Mouse (Mus musculus): Measurements from ENCODE around the gene Lman1l. TPM values are rescaled to one million over a fixed set of nuclear protein-coding genes. Genes with fewer than 3 reads are reported as not detected.

Lman1l gene
- polyA plus RNA-seq, 1 experiment = not detected

GRCm38 (mm10) chr9:57627191-57627590 is 6.6 kb upstream of the Lman1l start:
- H3K4me3 ChIP-seq (ENCODE audit: insufficient read depth, low read length) = no peak overlapping the region
- H3K4me1 ChIP-seq (ENCODE audit: control insufficient read depth, insufficient read depth, low read length) = no peaks in the 10 kb centered on the region
- no peak for TF ChIP-seq CTCF (IDR thresholded peaks at IDR 0.05; ENCODE audit: low read depth, low read length)
- no peak for TF ChIP-seq POLR2A (IDR thresholded peaks at IDR 0.05; ENCODE audit: borderline replicate concordance, low read depth, low read length)
- H3K27ac ChIP-seq (ENCODE audit: insufficient read depth, low read depth, low read length) = no peak overlapping the region

DNA sequence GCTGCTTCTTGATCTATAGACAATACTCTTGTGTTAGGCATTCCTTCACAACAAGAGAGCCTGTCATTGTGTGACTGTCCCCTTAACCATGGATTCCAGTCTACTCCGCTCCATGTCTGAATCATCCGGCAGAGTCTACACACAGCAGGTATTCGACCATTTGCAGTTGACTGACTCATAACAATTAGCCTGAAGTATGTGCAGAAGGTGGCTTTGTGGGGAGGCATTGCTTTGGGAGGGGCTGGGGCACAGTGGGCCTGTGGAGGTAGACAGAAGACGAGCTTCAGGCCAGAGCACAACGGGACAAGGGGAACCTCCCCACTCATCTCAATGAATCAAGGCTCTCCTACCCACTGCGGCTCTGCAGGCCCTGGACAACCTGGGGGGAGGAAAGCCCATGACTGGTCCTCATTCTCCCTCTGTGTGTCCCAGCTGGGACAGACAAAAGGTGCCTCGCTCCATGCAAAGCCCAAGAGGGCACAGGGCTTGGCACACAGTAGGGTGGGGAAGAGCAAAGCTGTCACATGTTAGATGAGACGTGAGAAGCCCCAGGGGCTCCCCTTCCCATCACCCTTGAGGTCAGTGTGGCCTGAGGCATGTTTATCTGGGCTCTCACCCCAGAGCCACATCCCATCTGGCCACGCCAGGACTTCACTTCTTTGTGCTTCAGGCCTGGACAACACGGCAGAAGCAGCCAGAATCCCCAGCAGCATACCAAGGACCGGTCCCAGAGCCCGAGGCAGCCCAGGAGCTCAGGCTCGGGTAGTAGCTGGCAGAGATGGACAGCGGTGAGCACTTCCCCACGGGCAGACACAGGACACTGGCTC is 5.3 kb upstream of the Lman1l start:
- no peaks in the 10 kb centered on the region for H3K4me1 ChIP-seq (ENCODE audit: control insufficient read depth, insufficient read depth, low read length)

GRCm38 (mm10) chr9:57624295-57624694 is 3.7 kb upstream of the Lman1l start:
- H3K27ac ChIP-seq (ENCODE audit: insufficient read depth, low read depth, low read length) = no peak overlapping the region
- H3K4me1 ChIP-seq (ENCODE audit: control insufficient read depth, insufficient read depth, low read length) = no peaks in the 10 kb centered on the region
- TF ChIP-seq POLR2A (IDR thresholded peaks at IDR 0.05; ENCODE audit: borderline replicate concordance, low read depth, low read length) (no peak), CTCF (IDR thresholded peaks at IDR 0.05; ENCODE audit: low read depth, low read length) (no peak)
- no peak overlapping the region for H3K4me3 ChIP-seq (ENCODE audit: insufficient read depth, low read length)

More for the DNA sequence above, 5.3 kb upstream of the Lman1l start:
- H3K27ac ChIP-seq (ENCODE audit: insufficient read depth, low read depth, low read length) = no peak overlapping the region
- no peak for TF ChIP-seq POLR2A (IDR thresholded peaks at IDR 0.05; ENCODE audit: borderline replicate concordance, low read depth, low read length)
- no peak for TF ChIP-seq CTCF (IDR thresholded peaks at IDR 0.05; ENCODE audit: low read depth, low read length)
- no peak overlapping the region for H3K4me3 ChIP-seq (ENCODE audit: insufficient read depth, low read length)

- Histone ChIP-seq H3K4me1 (ENCODE audit: control insufficient read depth, insufficient read depth, low read length) (no peaks in the 10 kb centered on the region), H3K27ac (ENCODE audit: insufficient read depth, low read depth, low read length) (no peak overlapping the region), H3K4me3 (ENCODE audit: insufficient read depth, low read length) (no peak overlapping the region)
- no peak for TF ChIP-seq CTCF (IDR thresholded peaks at IDR 0.05; ENCODE audit: low read depth, low read length)
- no peak for TF ChIP-seq POLR2A (IDR thresholded peaks at IDR 0.05; ENCODE audit: borderline replicate concordance, low read depth, low read length)
These were observed 1.7 kb downstream of the Lman1l start for GRCm38 (mm10) chr9:57618854-57619253.

GRCm38 (mm10) chr9:57617556-57618169 is 2.9 kb downstream of the Lman1l start:
- no peak for TF ChIP-seq CTCF (IDR thresholded peaks at IDR 0.05; ENCODE audit: low read depth, low read length)
- no peak for TF ChIP-seq POLR2A (IDR thresholded peaks at IDR 0.05; ENCODE audit: borderline replicate concordance, low read depth, low read length)
- Histone ChIP-seq H3K4me3 (ENCODE audit: insufficient read depth, low read length) (no peak overlapping the region), H3K4me1 (ENCODE audit: control insufficient read depth, insufficient read depth, low read length) (no peaks in the 10 kb centered on the region), H3K27ac (ENCODE audit: insufficient read depth, low read depth, low read length) (no peak overlapping the region)

- TF ChIP-seq POLR2A (IDR thresholded peaks at IDR 0.05; ENCODE audit: borderline replicate concordance, low read depth, low read length) = no peak
- no peak for TF ChIP-seq CTCF (IDR thresholded peaks at IDR 0.05; ENCODE audit: low read depth, low read length)
- Histone ChIP-seq H3K4me1 (ENCODE audit: control insufficient read depth, insufficient read depth, low read length) (no peaks in the 10 kb centered on the region), H3K27ac (ENCODE audit: insufficient read depth, low read depth, low read length) (no peak overlapping the region), H3K4me3 (ENCODE audit: insufficient read depth, low read length) (no peak overlapping the region)
These were observed 5.8 kb downstream of the Lman1l start for GRCm38 (mm10) chr9:57614786-57615185.

GRCm38 (mm10) chr9:57613975-57614374 is 6.6 kb downstream of the Lman1l start:
- H3K4me3 ChIP-seq (ENCODE audit: insufficient read depth, low read length) = no peak overlapping the region
- no peak overlapping the region for H3K27ac ChIP-seq (ENCODE audit: insufficient read depth, low read depth, low read length)
- H3K4me1 ChIP-seq (ENCODE audit: control insufficient read depth, insufficient read depth, low read length) = no peaks in the 10 kb centered on the region
- TF ChIP-seq CTCF (IDR thresholded peaks at IDR 0.05; ENCODE audit: low read depth, low read length) = no peak
- no peak for TF ChIP-seq POLR2A (IDR thresholded peaks at IDR 0.05; ENCODE audit: borderline replicate concordance, low read depth, low read length)

GRCm38 (mm10) chr9:57612587-57612986 is 8.0 kb downstream of the Lman1l start:
- Histone ChIP-seq H3K4me1 (ENCODE audit: control insufficient read depth, insufficient read depth, low read length) (no peaks in the 10 kb centered on the region), H3K4me3 (ENCODE audit: insufficient read depth, low read length) (no peak overlapping the region)
- TF ChIP-seq CTCF (IDR thresholded peaks at IDR 0.05; ENCODE audit: low read depth, low read length) = no peak

GRCm38 (mm10) chr9:57610359-57610826 is 10.2 kb downstream of the Lman1l start:
- TF ChIP-seq CTCF (IDR thresholded peaks at IDR 0.05; ENCODE audit: low read depth, low read length) = no peak
- TF ChIP-seq POLR2A (IDR thresholded peaks at IDR 0.05; ENCODE audit: borderline replicate concordance, low read depth, low read length) = no peak
- Histone ChIP-seq H3K4me1 (ENCODE audit: control insufficient read depth, insufficient read depth, low read length) (no peaks in the 10 kb centered on the region), H3K27ac (ENCODE audit: insufficient read depth, low read depth, low read length) (no peak overlapping the region), H3K4me3 (ENCODE audit: insufficient read depth, low read length) (no peak overlapping the region)

More at GRCm38 (mm10) chr9:57612587-57612986, 8.0 kb downstream of the Lman1l start:
- no peak overlapping the region for H3K27ac ChIP-seq (ENCODE audit: insufficient read depth, low read depth, low read length)

GRCm38 (mm10) chr9:57609803-57610202 is 10.8 kb downstream of the Lman1l start:
- Histone ChIP-seq H3K4me3 (ENCODE audit: insufficient read depth, low read length) (no peak overlapping the region), H3K4me1 (ENCODE audit: control insufficient read depth, insufficient read depth, low read length) (no peaks in the 10 kb centered on the region), H3K27ac (ENCODE audit: insufficient read depth, low read depth, low read length) (no peak overlapping the region)
- no peak for TF ChIP-seq POLR2A (IDR thresholded peaks at IDR 0.05; ENCODE audit: borderline replicate concordance, low read depth, low read length)
- no peak for TF ChIP-seq CTCF (IDR thresholded peaks at IDR 0.05; ENCODE audit: low read depth, low read length)
